Mouse (Mus musculus) heart, postnatal 36 days (tissue): ENCODE measurements around the gene Cped1. TPM values are rescaled to one million over a fixed set of nuclear protein-coding genes. Genes with fewer than 3 reads are reported as not detected.

Source experiments
- DNase-seq, 2 experiments: peaks; one replicate each; pipeline ENCODE4 v3.0.0; 2021 to 2022
- intact Hi-C: fragments of 180-260 bp; cut with DNase I; formaldehyde crosslinking; loops from one replicate; pipeline ENCODE4 v1.15.1; 2025
- total RNA-seq, 2 experiments: library from RNA; stranded (reverse); gene quantifications; 2 replicates each; pipeline ENCODE4 v1.2.3; 2021

Gene Cped1
- total RNA-seq = 10 to 100 TPM; 22.1 to 22.2 TPM

DNA sequence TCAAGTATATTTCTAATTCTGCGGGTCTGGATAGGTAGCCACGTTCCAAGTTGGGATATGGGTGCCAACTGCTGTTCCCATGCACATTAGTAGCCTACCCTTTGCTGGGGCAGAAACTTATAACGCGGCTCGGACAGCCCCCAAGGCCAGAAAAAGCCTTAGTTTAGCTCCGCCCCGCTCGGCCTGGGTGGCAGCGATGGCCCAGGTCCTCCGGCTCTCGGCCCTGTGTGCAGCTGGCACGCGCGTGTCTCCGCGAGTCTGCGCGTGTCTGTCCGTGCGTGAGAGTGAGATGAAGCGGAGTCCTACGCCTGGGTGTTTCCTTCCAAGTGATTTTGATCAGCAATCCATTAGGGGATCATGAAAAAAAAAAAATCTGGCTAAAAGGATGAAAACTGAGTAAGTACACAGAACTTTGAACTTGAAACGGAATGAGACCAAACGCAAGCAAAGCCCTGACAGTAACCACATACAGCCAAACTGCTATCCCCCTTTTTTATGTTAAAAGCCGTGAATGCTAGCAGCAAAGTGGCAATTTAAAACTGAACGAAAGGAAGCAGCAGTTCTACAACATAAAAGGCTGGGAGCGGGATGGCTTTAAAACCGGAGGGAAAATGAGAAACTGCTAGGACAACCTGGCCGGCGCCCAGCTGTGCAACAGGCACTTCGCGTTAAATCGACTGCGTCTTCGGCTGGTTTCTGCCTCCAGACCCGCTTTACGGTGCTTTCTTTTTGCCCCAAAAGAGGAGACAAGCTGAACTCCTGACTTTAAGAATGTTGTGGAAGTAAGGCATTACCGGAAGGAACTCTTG lies at the start of gene Cped1:
Gene Cped1 (plus strand): TSS at position 185 of the 809 bp plus-strand sequence.
- intact Hi-C loops = loop anchor here (1.0 to 5.0 kb wide), 6 partner anchors 15 to 189 kb away; no protein-coding TSS in a partner anchor

GRCm38 (mm10) chr6:21937981-21938635 lies 47.6 kb upstream of the Cped1 start:
- intact Hi-C loops = no loop called here
- no peak for DNase-seq

More for the DNA sequence above, at the start of gene Cped1:
- peak; percentile 77 to 85 for DNase-seq

DNA sequence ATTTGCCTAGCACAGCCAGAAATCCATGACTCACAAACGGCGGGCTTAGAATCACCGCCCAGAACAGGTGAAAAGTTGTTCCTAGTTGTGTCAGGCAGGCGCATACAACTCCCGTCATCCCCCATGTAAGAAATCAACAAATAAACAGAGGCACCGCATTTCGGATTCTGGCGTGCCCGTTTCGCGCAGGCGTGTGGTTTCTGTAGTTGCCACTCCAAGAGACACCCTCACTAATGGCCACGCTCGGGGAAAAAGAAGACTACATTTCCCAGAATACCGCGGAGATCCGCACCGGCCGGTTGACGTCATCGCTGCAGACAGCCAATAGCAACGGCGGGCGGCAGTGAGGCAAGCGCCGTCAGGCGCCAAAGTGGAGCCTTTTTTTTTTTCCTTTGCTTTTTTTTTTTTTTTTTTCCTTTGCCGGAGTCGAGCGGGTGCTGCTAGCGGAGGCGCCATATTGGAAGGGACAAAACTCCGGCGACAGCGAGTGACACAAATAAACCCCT lies 36.4 kb upstream of the Cped1 start, which contains the start of gene Ing3:
Gene Ing3 (plus strand): TSS at position 346 of the 506 bp plus-strand sequence.
- DNase-seq = peak; percentile 92 to 94
- intact Hi-C loops = loop anchor here (2.0 to 5.0 kb wide), 2 partner anchors 98 to 152 kb away; no protein-coding TSS in a partner anchor

- intact Hi-C loops = loop anchor here (2.0 to 5.0 kb wide), 3 partner anchors 67 to 153 kb away; no protein-coding TSS in a partner anchor
Measured at GRCm38 (mm10) chr6:21949771-21950448, 35.8 kb upstream of the Cped1 start.

GRCm38 (mm10) chr6:21950676-21951075 lies 35.0 kb upstream of the Cped1 start:
- no peak for DNase-seq
- intact Hi-C loops = loop anchor here (2.0 kb wide), 1 partner anchor 66 kb away; no protein-coding TSS in a partner anchor

More at GRCm38 (mm10) chr6:21949771-21950448, 35.8 kb upstream of the Cped1 start:
- DNase-seq = peak; percentile 96

DNA sequence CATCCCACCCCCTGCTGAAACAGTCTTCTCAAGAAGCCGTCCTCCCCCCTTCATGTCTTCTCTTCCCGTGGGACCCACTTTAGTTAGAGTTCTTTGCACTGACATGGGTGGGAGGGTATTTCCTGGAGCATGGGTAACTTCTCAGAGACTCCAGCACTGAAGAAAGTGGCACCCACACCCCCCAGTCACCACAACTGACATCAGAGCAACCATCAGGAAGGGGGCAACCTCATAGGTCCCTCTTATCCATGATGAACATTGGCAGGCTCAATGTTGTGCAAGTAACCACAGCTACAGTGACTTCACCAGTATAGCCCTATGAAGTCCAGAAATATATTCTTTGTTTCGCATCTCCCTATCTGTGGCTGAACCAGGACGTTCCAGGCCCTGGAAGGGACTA lies 30.2 kb upstream of the Cped1 start:
- intact Hi-C loops = no loop called here
- DNase-seq = no peak

DNA sequence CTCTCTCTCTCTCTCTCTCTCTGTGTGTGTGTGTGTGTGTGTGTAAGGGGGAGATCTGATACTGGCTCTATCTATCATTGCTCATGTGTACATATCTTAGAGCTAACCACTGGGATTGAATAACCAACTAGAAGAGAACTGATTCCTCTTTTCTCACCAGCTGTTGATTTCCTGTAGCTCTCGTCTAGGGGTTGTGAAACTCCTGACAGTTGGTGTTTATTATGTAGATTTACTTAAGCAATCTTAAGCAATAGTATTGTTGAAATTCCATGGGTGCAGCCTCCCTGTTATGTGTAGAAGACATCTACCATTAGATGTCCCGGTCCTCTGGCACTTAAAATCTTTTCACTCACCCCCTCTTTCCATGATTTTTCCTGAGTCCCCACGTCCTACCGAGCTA lies 26.8 kb upstream of the Cped1 start:
- DNase-seq = no peak
- intact Hi-C loops = no loop called here

DNA sequence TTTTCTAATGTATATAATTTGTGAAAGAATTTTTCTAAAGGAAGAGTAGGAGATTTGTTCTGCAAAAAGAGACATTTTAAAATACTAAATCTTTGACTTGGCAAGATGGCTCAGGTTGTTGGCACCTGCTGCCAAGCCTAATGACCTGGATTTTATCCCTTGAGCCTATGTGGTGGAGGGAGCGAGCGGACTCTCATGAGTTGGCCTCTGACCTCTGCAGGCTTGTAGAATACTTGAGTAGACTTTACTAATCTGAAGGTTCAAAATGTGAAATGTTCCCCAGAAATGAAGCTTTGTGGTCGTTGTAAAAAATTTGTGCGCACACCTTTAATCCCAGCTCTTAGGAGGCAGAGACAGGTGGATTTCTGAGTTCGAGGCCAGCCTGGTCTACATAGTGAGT lies 25.8 kb upstream of the Cped1 start:
- intact Hi-C loops = no loop called here
- DNase-seq = no peak

DNA sequence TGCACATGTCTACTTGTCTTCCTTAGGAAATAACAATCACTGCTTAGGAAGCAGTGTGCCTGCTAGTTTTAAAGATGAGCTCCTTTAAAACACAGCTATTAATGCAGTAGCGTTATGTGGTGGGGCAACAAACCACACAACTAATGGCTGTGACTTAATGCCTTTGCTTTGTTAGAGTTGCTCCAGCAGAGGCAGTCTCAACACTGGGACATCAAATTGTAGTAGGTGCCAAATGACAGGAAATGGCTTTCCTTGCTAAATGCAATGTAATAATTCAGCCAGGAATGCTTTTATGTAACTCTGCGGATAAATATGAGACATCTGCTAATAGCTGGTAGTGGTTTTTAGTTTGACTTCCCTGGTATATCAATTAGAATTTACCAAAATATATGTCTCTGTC lies 8.2 kb upstream of the Cped1 start:
- DNase-seq = no peak
- intact Hi-C loops = no loop called here

DNA sequence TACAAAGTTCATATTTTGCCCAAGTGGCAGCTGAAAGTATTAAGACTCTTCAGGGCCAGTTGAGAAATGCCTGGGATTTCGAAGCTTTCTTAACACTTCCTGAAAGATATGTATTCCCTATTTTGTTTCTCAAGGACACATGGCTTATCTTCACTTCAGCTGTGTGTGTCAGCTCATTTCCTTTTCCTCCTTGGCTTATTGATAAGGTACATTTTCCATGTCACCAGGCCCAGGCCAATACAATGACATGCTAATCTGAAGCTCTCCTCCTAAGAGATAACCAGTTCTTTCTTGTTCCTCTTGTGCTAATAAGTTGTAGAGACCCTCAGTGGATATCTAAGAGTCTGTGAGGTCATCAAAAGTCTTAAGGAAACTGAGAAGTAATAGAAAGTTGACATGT lies 4.6 kb upstream of the Cped1 start:
- no peak for DNase-seq
- intact Hi-C loops = no loop called here

DNA sequence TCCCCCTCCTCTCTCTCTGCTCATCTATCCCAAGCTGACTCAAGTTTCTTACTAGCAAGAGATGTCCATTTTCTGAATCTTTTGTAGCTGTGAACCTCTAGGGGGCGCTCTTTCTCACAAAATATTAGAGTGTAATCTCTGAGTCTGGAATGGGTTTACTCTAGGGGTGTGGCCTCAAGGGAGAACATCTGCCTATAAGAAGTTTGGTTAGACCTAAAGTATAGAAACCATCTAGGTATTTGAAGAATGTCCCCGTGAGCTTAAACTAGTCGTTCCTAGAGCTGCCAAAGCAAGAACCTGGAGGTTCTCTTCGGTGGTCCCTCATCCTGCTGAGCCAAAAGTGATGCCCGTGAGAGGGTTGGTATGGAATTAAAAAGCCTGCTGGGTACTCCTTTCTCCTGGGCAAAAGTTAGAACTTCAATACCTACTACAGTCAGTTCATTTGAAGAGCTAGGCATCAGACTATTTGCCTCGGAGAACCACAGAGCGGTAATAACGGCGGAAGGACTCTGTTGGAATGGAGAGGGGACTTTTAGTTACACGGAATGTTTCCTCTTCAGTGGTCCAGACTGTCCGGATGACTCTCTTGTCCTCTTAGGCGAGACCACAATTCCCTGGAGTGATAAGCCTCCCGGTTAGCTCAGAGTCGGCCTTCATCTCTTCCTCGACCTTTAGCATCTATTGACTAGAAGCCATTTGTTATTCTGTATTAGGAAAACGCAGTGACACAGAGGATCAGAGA lies 555 bp upstream of the Cped1 start:
- peak; percentile 65 to 74 for DNase-seq
- intact Hi-C loops = loop anchor here (1.0 to 5.0 kb wide), 4 partner anchors 60 to 188 kb away; no protein-coding TSS in a partner anchor

- DNase-seq = peak; percentile 65 to 72
- intact Hi-C loops = loop anchor here (2.0 to 5.0 kb wide), 3 partner anchors 14 to 189 kb away; no protein-coding TSS in a partner anchor
Measured at GRCm38 (mm10) chr6:21986660-21987331, 1.1 kb downstream of the Cped1 start.

DNA sequence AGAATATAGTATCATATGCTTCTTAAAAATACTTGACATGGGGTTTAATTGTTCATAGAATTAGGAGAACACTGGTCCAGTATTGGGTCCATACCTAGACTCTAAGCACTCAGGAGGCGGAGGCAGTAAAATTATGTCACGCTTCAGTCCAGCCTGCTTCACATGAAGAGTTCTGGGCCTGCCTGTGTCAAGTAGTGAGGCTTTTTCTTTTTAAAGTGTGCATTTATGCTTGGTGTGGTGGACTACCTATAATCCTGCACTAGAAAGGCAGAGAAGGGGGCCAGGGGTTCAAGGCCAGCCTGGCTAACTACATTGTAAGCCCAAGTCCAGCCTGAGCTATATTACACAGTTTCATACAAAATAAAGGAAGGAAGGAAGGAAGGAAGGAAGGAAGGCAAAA lies 1.8 kb downstream of the Cped1 start:
- intact Hi-C loops = loop anchor here (2.0 to 5.0 kb wide), 3 partner anchors 13 to 190 kb away; no protein-coding TSS in a partner anchor
- DNase-seq = no peak

GRCm38 (mm10) chr6:21988296-21988695 lies 2.6 kb downstream of the Cped1 start:
- intact Hi-C loops = loop anchor here (5.0 kb wide), 1 partner anchor 191 kb away; no protein-coding TSS in a partner anchor
- DNase-seq = no peak

DNA sequence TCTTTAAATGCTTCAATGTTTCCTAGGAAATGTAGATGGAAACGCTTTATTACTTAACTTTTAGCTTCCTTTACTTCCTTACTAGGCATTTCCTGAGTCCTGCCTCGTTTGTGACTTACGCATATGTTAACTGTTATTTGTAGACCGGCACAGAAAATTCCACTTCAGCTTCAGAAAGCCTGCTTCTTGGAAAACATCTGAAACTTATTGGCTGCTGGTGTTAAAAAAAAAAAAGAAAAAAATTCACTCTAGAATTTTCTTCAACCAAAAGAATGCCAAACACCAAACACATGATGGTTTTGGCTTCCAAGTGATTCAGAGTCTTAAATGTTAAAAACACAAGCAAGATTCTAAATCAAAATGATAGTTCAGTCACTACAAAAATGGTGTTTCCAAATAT lies 3.4 kb downstream of the Cped1 start:
- intact Hi-C loops = loop anchor here (5.0 kb wide), 1 partner anchor 192 kb away; no protein-coding TSS in a partner anchor
- no peak for DNase-seq

GRCm38 (mm10) chr6:21990181-21991135 lies 4.7 kb downstream of the Cped1 start:
- DNase-seq = peak; percentile 38 to 53
- intact Hi-C loops = no loop called here

DNA sequence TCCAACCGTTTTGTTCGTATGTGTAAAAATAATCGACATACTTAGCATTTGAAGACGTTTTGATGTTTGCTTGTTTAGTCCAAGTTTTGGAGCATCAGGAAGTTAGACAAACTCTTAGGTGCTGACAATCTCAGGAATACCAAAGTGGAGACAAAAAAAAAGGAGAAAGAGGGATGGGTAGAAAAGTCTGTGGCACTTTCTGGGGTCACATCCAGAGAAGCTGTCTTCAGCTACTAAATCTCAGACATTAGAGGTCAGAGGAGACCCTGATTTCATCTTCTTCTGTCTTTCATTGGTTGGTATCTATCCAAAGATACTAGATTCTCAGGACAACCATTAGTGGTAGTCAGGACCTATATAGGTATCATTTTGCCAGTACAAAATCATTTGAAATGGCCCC lies 5.4 kb downstream of the Cped1 start:
- no peak for DNase-seq
- intact Hi-C loops = no loop called here

- DNase-seq = no peak
- intact Hi-C loops = no loop called here
Measured at GRCm38 (mm10) chr6:21993070-21993469, 7.4 kb downstream of the Cped1 start.
